Mouse (Mus musculus) adrenal gland (tissue): ENCODE measurements at regions not wholly inside any gene's neighbourhood (a gene's known extent, or its start where the extent isn't known, plus 50 kb on each side); places are given as distances from the start of the nearest gene placed in this dataset.

Experiments used
- intact Hi-C: fragments of 180-260 bp; cut with DNase I; formaldehyde crosslinking; loops from one replicate; pipeline ENCODE4 v1.15.1; 2025

GRCm38 (mm10) chr3:121104571-121105407 is 66.7 kb downstream of the Rwdd3 start:
- intact Hi-C loops, result loop anchor here (10.0 kb wide), 1 partner anchor 630 kb away; no protein-coding TSS in a partner anchor

- intact Hi-C loops, result loop anchor here (10.0 kb wide), 1 partner anchor 628 kb away; no protein-coding TSS in a partner anchor
Observed at GRCm38 (mm10) chr3:121102871-121103270, 68.6 kb downstream of the Rwdd3 start.

GRCm38 (mm10) chr3:121102120-121102519 is 69.4 kb downstream of the Rwdd3 start:
- intact Hi-C loops, result loop anchor here (10.0 kb wide), 1 partner anchor 627 kb away; no protein-coding TSS in a partner anchor

GRCm38 (mm10) chr3:121100211-121100860 is 71.2 kb downstream of the Rwdd3 start:
- intact Hi-C loops, result loop anchor here (10.0 kb wide), 1 partner anchor 626 kb away; no protein-coding TSS in a partner anchor

GRCm38 (mm10) chr3:121093509-121093908 is 78.0 kb downstream of the Rwdd3 start:
- intact Hi-C loops, result no loop called here

- intact Hi-C loops, result no loop called here
Observed at GRCm38 (mm10) chr3:121088724-121089123, 82.8 kb downstream of the Rwdd3 start.

GRCm38 (mm10) chr3:121068676-121069075 is 102.8 kb downstream of the Rwdd3 start:
- intact Hi-C loops, result no loop called here

- intact Hi-C loops, result no loop called here
Observed at GRCm38 (mm10) chr3:121035904-121036549, 135.5 kb downstream of the Rwdd3 start.

GRCm38 (mm10) chr3:121025546-121026157 is 145.8 kb downstream of the Rwdd3 start:
- intact Hi-C loops, result no loop called here

GRCm38 (mm10) chr3:121024810-121025209 is 146.7 kb downstream of the Rwdd3 start:
- intact Hi-C loops, result no loop called here

GRCm38 (mm10) chr3:121021126-121021848 is 150.2 kb downstream of the Rwdd3 start:
- intact Hi-C loops, result no loop called here

GRCm38 (mm10) chr3:121009223-121009622 is 162.3 kb downstream of the Rwdd3 start:
- intact Hi-C loops, result no loop called here

- intact Hi-C loops, result no loop called here
Observed at GRCm38 (mm10) chr3:120983556-120984270, 187.8 kb downstream of the Rwdd3 start.

- intact Hi-C loops, result no loop called here
Observed at GRCm38 (mm10) chr3:120982795-120983555, 188.5 kb downstream of the Rwdd3 start.

- intact Hi-C loops, result no loop called here
Observed at GRCm38 (mm10) chr3:120982218-120982617, 189.3 kb downstream of the Rwdd3 start.

- intact Hi-C loops, result no loop called here
Observed at GRCm38 (mm10) chr3:120970746-120971466, 200.6 kb downstream of the Rwdd3 start.

GRCm38 (mm10) chr3:120946906-120947305 is 224.6 kb downstream of the Rwdd3 start:
- intact Hi-C loops, result no loop called here

- intact Hi-C loops, result no loop called here
Observed at GRCm38 (mm10) chr3:120934401-120934800, 237.1 kb downstream of the Rwdd3 start.

GRCm38 (mm10) chr3:120920351-120920750 is 251.1 kb downstream of the Rwdd3 start:
- intact Hi-C loops, result no loop called here
